Mouse (Mus musculus): ENCODE measurements around the gene Sp3. TPM values are rescaled to one million over a fixed set of nuclear protein-coding genes. Genes with fewer than 3 reads are reported as not detected.
A peak's percentile ranks its signal among the peaks of the same experiment; 100 is the strongest.
"Not testable (repeated sequence)": the region's sequence is repeated elsewhere in the genome, so short reads cannot be mapped to it uniquely, and the experiment has no call there.

Gene Sp3
- polyA plus RNA-seq (2012; rRNA removed) = 6.6 and 14.2 TPM in 2 replicates

DNA sequence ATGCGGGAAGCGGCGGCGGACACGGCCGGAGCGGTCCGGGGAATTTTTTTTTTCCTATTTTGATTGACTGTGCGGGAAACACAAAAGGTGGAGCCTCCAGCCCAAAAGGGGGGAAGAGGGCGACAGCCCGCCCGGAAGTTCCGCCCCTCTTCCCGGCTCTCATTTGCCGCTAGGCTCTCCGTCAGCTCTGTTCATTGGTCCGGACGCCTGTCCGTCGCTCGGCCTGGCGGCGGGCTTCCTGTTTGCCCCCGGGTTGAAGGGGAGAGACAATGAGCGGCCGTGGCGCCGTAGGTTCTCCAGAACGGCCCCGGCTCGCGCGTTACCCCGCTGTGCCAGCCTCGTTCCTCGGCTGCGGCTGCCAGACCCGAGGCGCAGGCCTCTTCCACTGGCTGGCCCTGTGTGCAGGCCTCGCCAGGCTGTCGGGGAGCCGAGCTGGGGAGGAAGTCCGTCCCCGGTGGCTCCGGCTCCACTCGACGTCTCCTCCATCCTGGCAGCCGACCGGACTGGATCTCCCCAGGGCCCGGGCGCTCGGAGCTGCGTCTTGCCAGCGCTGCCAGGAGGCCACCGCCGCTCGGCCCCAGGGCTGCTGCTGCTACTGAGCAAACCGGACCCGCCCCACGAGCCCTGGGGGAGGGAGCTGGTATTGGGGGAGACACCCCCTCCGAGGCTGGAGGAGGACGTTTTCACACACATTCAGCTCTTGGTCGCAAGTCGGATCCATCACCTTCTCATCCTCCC, at the start of gene Sp3:
Gene Sp3, minus strand, starts transcription at position 110 of the 738 bp plus-strand sequence.
- Histone ChIP-seq H3K27ac (ENCODE audit: insufficient read depth, low read depth, low read length) (peak within 1 kb of the TSS; percentile 100), H3K4me1 (ENCODE audit: control insufficient read depth, insufficient read depth, insufficient read length, low read length) (peaks cover 5% of the 10 kb centered on the region; the same call in 1 of the 2 replicates), H3K36me3 (ENCODE audit: control insufficient read depth, insufficient read depth, low read length) (peaks cover 2% of the 10 kb centered on the region; the same call in 1 of the 2 replicates), H3K4me3 (ENCODE audit: low read depth, low read length) (peak within 1 kb of the TSS; percentile 91), H3K27me3 (ENCODE audit: control insufficient read depth, insufficient read depth, low read length) (no peaks in the 10 kb centered on the region)
- whole genome bisulfite sequencing = under 1% methylated on average over 64 of the region's 64 CpGs
- TF ChIP-seq POLR2A (IDR thresholded peaks at IDR 0.05; ENCODE audit: low read depth, low read length) (peak; percentile 93), CTCF (IDR thresholded peaks at IDR 0.05; ENCODE audit: extremely low read depth, insufficient read length, insufficient replicate concordance, low read depth, low read length) (no peak)

DNA sequence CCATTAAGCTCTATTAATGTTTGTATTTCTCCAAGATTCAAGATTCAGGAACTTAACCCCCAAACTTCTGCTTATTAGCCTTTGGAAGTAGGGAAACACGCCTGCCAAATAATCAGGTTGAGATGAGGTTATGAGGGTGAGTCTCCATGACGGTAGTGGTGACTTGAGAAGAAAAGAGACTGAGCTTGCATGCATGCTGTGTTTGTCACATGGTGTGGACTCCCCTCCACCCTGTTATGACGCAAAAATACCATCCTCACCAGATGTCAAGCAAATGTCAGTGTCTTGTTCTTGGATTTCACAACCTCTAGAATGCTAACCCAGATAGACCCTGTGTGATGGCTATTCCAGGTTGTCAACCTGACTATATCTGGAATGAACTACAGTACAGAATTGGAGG, 49.6 kb upstream of the Sp3 start:
- Histone ChIP-seq H3K4me3 (ENCODE audit: low read depth, low read length) (no peak overlapping the region), H3K4me1 (ENCODE audit: control insufficient read depth, insufficient read depth, insufficient read length, low read length) (no peaks in the 10 kb centered on the region), H3K27me3 (ENCODE audit: control insufficient read depth, insufficient read depth, low read length) (no peaks in the 10 kb centered on the region), H3K27ac (ENCODE audit: insufficient read depth, low read depth, low read length) (no peak overlapping the region), H3K36me3 (ENCODE audit: control insufficient read depth, insufficient read depth, low read length) (no peaks in the 10 kb centered on the region)
- TF ChIP-seq POLR2A (IDR thresholded peaks at IDR 0.05; ENCODE audit: low read depth, low read length) (no peak), CTCF (IDR thresholded peaks at IDR 0.05; ENCODE audit: extremely low read depth, insufficient read length, insufficient replicate concordance, low read depth, low read length) (no peak)
- 93% methylated on average over 3 of the region's 3 CpGs for WGBS

GRCm38 (mm10) chr2:73028019-73028418, 47.8 kb upstream of the Sp3 start:
- Histone ChIP-seq H3K36me3 (ENCODE audit: control insufficient read depth, insufficient read depth, low read length) (no peaks in the 10 kb centered on the region), H3K27ac (ENCODE audit: insufficient read depth, low read depth, low read length) (no peak overlapping the region), H3K4me3 (ENCODE audit: low read depth, low read length) (no peak overlapping the region), H3K4me1 (ENCODE audit: control insufficient read depth, insufficient read depth, insufficient read length, low read length) (no peaks in the 10 kb centered on the region; the same call in 1 of the 2 replicates), H3K27me3 (ENCODE audit: control insufficient read depth, insufficient read depth, low read length) (no peaks in the 10 kb centered on the region)
- TF ChIP-seq POLR2A (IDR thresholded peaks at IDR 0.05; ENCODE audit: low read depth, low read length) = no peak
- no peak for TF ChIP-seq CTCF (IDR thresholded peaks at IDR 0.05; ENCODE audit: extremely low read depth, insufficient read length, insufficient replicate concordance, low read depth, low read length)
- WGBS = 69% methylated on average over 3 of the region's 3 CpGs

GRCm38 (mm10) chr2:73027126-73027525, 46.9 kb upstream of the Sp3 start:
- no peaks in the 10 kb centered on the region; the same call in 1 of the 2 replicates for H3K4me1 ChIP-seq (ENCODE audit: control insufficient read depth, insufficient read depth, insufficient read length, low read length)
- no peak for TF ChIP-seq CTCF (IDR thresholded peaks at IDR 0.05; ENCODE audit: extremely low read depth, insufficient read length, insufficient replicate concordance, low read depth, low read length)
- TF ChIP-seq POLR2A (IDR thresholded peaks at IDR 0.05; ENCODE audit: low read depth, low read length) = no peak
- WGBS = 68% methylated on average over 3 of the region's 3 CpGs
- H3K36me3 ChIP-seq (ENCODE audit: control insufficient read depth, insufficient read depth, low read length) = no peaks in the 10 kb centered on the region
- no peak overlapping the region for H3K4me3 ChIP-seq (ENCODE audit: low read depth, low read length)
- H3K27me3 ChIP-seq (ENCODE audit: control insufficient read depth, insufficient read depth, low read length) = no peaks in the 10 kb centered on the region
- no peak overlapping the region for H3K27ac ChIP-seq (ENCODE audit: insufficient read depth, low read depth, low read length)

- H3K36me3 ChIP-seq (ENCODE audit: control insufficient read depth, insufficient read depth, low read length) = no peaks in the 10 kb centered on the region
- TF ChIP-seq CTCF (IDR thresholded peaks at IDR 0.05; ENCODE audit: extremely low read depth, insufficient read length, insufficient replicate concordance, low read depth, low read length) (no peak), POLR2A (IDR thresholded peaks at IDR 0.05; ENCODE audit: low read depth, low read length) (no peak)
- no peak overlapping the region for H3K27ac ChIP-seq (ENCODE audit: insufficient read depth, low read depth, low read length)
- H3K4me3 ChIP-seq (ENCODE audit: low read depth, low read length) = no peak overlapping the region
- H3K4me1 ChIP-seq (ENCODE audit: control insufficient read depth, insufficient read depth, insufficient read length, low read length) = no peaks in the 10 kb centered on the region; the same call in 1 of the 2 replicates
- H3K27me3 ChIP-seq (ENCODE audit: control insufficient read depth, insufficient read depth, low read length) = no peaks in the 10 kb centered on the region
- 47% methylated on average over 6 of the region's 6 CpGs for WGBS
These were observed 43.6 kb upstream of the Sp3 start for GRCm38 (mm10) chr2:73023803-73024202.

GRCm38 (mm10) chr2:73021046-73021445, 40.8 kb upstream of the Sp3 start:
- Histone ChIP-seq H3K27me3 (ENCODE audit: control insufficient read depth, insufficient read depth, low read length) (no peaks in the 10 kb centered on the region), H3K27ac (ENCODE audit: insufficient read depth, low read depth, low read length) (no peak overlapping the region), H3K4me1 (ENCODE audit: control insufficient read depth, insufficient read depth, insufficient read length, low read length) (no peaks in the 10 kb centered on the region; the same call in 1 of the 2 replicates), H3K36me3 (ENCODE audit: control insufficient read depth, insufficient read depth, low read length) (no peaks in the 10 kb centered on the region), H3K4me3 (ENCODE audit: low read depth, low read length) (no peak overlapping the region)
- 50% methylated on average over 6 of the region's 6 CpGs for WGBS
- TF ChIP-seq CTCF (IDR thresholded peaks at IDR 0.05; ENCODE audit: extremely low read depth, insufficient read length, insufficient replicate concordance, low read depth, low read length) (no peak), POLR2A (IDR thresholded peaks at IDR 0.05; ENCODE audit: low read depth, low read length) (no peak)

- H3K27ac ChIP-seq (ENCODE audit: insufficient read depth, low read depth, low read length) = no peak overlapping the region
- TF ChIP-seq POLR2A (IDR thresholded peaks at IDR 0.05; ENCODE audit: low read depth, low read length) = no peak
- TF ChIP-seq CTCF (IDR thresholded peaks at IDR 0.05; ENCODE audit: extremely low read depth, insufficient read length, insufficient replicate concordance, low read depth, low read length) = no peak
- H3K4me3 ChIP-seq (ENCODE audit: low read depth, low read length) = no peak overlapping the region
- 50% methylated on average over 9 of the region's 9 CpGs for WGBS
- H3K27me3 ChIP-seq (ENCODE audit: control insufficient read depth, insufficient read depth, low read length) = no peaks in the 10 kb centered on the region
- no peaks in the 10 kb centered on the region; the same call in 1 of the 2 replicates for H3K4me1 ChIP-seq (ENCODE audit: control insufficient read depth, insufficient read depth, insufficient read length, low read length)
- H3K36me3 ChIP-seq (ENCODE audit: control insufficient read depth, insufficient read depth, low read length) = no peaks in the 10 kb centered on the region
These were observed 39.3 kb upstream of the Sp3 start for GRCm38 (mm10) chr2:73019371-73020146.

GRCm38 (mm10) chr2:73014063-73014462, 33.8 kb upstream of the Sp3 start:
- not testable (repeated sequence) for H3K36me3 ChIP-seq (ENCODE audit: control insufficient read depth, insufficient read depth, low read length); H3K4me1 ChIP-seq (ENCODE audit: control insufficient read depth, insufficient read depth, insufficient read length, low read length); H3K4me3 ChIP-seq (ENCODE audit: low read depth, low read length); H3K27me3 ChIP-seq (ENCODE audit: control insufficient read depth, insufficient read depth, low read length); H3K27ac ChIP-seq (ENCODE audit: insufficient read depth, low read depth, low read length)
- 82% methylated on average over 9 of the region's 9 CpGs for WGBS
